Mouse (Mus musculus): ENCODE measurements at regions not wholly inside any gene's neighbourhood (a gene's known extent, or its start where the extent isn't known, plus 50 kb on each side); places are given as distances from the start of the nearest gene placed in this dataset.

- DNase-seq (ENCODE audit: low spot score) (no peak), ATAC-seq (ENCODE audit: insufficient number of reproducible peaks, low FRiP score, low TSS enrichment, low read depth) (no peak)
- H3K27ac ChIP-seq (replicated peaks; ENCODE audit: low read depth, low read length), result no peak overlapping the region
- H3K4me2 ChIP-seq (ENCODE audit: low read depth, severe bottlenecking), result no peak overlapping the region
- no peaks in the 10 kb centered on the region for H3K4me1 ChIP-seq (ENCODE audit: control insufficient read depth, insufficient read depth, low read length)
- H3K9me3 ChIP-seq (ENCODE audit: control insufficient read depth, low read length), result no peaks in the 10 kb centered on the region
- H3K36me3 ChIP-seq (ENCODE audit: control insufficient read depth, insufficient read depth, low read length), result no peaks in the 10 kb centered on the region
- no peaks in the 10 kb centered on the region for H3K27me3 ChIP-seq (ENCODE audit: control insufficient read depth, insufficient read depth, low read length)
- H3K4me3 ChIP-seq (ENCODE audit: low read depth, low read length), result no peak overlapping the region
- WGBS, result 88% methylated on average over 9 of the region's 9 CpGs
- no peak overlapping the region for H3K9ac ChIP-seq (ENCODE audit: low read length)
Measured at GRCm38 (mm10) chr9:118204456-118204855, 54.5 kb upstream of the Cmc1 start.

GRCm38 (mm10) chr9:118206483-118206882, 56.5 kb upstream of the Cmc1 start:
- H3K4me3 ChIP-seq (ENCODE audit: low read depth, low read length), result no peak overlapping the region
- WGBS, result 86% methylated on average over 7 of the region's 7 CpGs
- no peak overlapping the region for H3K9ac ChIP-seq (ENCODE audit: low read length)
- no peak for ATAC-seq (ENCODE audit: insufficient number of reproducible peaks, low FRiP score, low TSS enrichment, low read depth)
- no peaks in the 10 kb centered on the region for H3K36me3 ChIP-seq (ENCODE audit: control insufficient read depth, insufficient read depth, low read length)
- no peaks in the 10 kb centered on the region for H3K9me3 ChIP-seq (ENCODE audit: control insufficient read depth, low read length)
- H3K4me1 ChIP-seq (ENCODE audit: control insufficient read depth, insufficient read depth, low read length), result no peaks in the 10 kb centered on the region
- H3K27me3 ChIP-seq (ENCODE audit: control insufficient read depth, insufficient read depth, low read length), result no peaks in the 10 kb centered on the region
- no peak for DNase-seq (ENCODE audit: low spot score)
- no peak overlapping the region for H3K27ac ChIP-seq (replicated peaks; ENCODE audit: low read depth, low read length)
- no peak overlapping the region for H3K4me2 ChIP-seq (ENCODE audit: low read depth, severe bottlenecking)

- no peak for DNase-seq (ENCODE audit: low spot score)
- 94% methylated on average over 5 of the region's 5 CpGs for WGBS
- Histone ChIP-seq H3K27me3 (ENCODE audit: control insufficient read depth, insufficient read depth, low read length) (no peaks in the 10 kb centered on the region), H3K4me2 (ENCODE audit: low read depth, severe bottlenecking) (no peak overlapping the region), H3K9ac (ENCODE audit: low read length) (no peak overlapping the region), H3K4me3 (ENCODE audit: low read depth, low read length) (no peak overlapping the region), H3K36me3 (ENCODE audit: control insufficient read depth, insufficient read depth, low read length) (no peaks in the 10 kb centered on the region), H3K27ac (replicated peaks; ENCODE audit: low read depth, low read length) (no peak overlapping the region), H3K4me1 (ENCODE audit: control insufficient read depth, insufficient read depth, low read length) (no peaks in the 10 kb centered on the region), H3K9me3 (ENCODE audit: control insufficient read depth, low read length) (no peaks in the 10 kb centered on the region)
- no peak for ATAC-seq (ENCODE audit: insufficient number of reproducible peaks, low FRiP score, low TSS enrichment, low read depth)
Measured at GRCm38 (mm10) chr9:118219696-118220095, 69.7 kb upstream of the Cmc1 start.

GRCm38 (mm10) chr9:118221186-118221585, 71.2 kb upstream of the Cmc1 start:
- DNase-seq (ENCODE audit: low spot score) (no peak), ATAC-seq (ENCODE audit: insufficient number of reproducible peaks, low FRiP score, low TSS enrichment, low read depth) (no peak)
- WGBS, result 88% methylated on average over 14 of the region's 14 CpGs
- no peak overlapping the region for H3K4me3 ChIP-seq (ENCODE audit: low read depth, low read length)
- H3K4me1 ChIP-seq (ENCODE audit: control insufficient read depth, insufficient read depth, low read length), result no peaks in the 10 kb centered on the region
- H3K9ac ChIP-seq (ENCODE audit: low read length), result no peak overlapping the region
- no peaks in the 10 kb centered on the region for H3K36me3 ChIP-seq (ENCODE audit: control insufficient read depth, insufficient read depth, low read length)
- no peaks in the 10 kb centered on the region for H3K9me3 ChIP-seq (ENCODE audit: control insufficient read depth, low read length)
- H3K4me2 ChIP-seq (ENCODE audit: low read depth, severe bottlenecking), result no peak overlapping the region
- H3K27ac ChIP-seq (replicated peaks; ENCODE audit: low read depth, low read length), result no peak overlapping the region
- H3K27me3 ChIP-seq (ENCODE audit: control insufficient read depth, insufficient read depth, low read length), result no peaks in the 10 kb centered on the region

- no peaks in the 10 kb centered on the region for H3K36me3 ChIP-seq (ENCODE audit: control insufficient read depth, insufficient read depth, low read length)
- ATAC-seq (ENCODE audit: insufficient number of reproducible peaks, low FRiP score, low TSS enrichment, low read depth) (no peak), DNase-seq (ENCODE audit: low spot score) (no peak)
- no peak overlapping the region for H3K4me2 ChIP-seq (ENCODE audit: low read depth, severe bottlenecking)
- no peaks in the 10 kb centered on the region for H3K4me1 ChIP-seq (ENCODE audit: control insufficient read depth, insufficient read depth, low read length)
- H3K9ac ChIP-seq (ENCODE audit: low read length), result no peak overlapping the region
- H3K9me3 ChIP-seq (ENCODE audit: control insufficient read depth, low read length), result no peaks in the 10 kb centered on the region
- no peak overlapping the region for H3K4me3 ChIP-seq (ENCODE audit: low read depth, low read length)
- H3K27ac ChIP-seq (replicated peaks; ENCODE audit: low read depth, low read length), result no peak overlapping the region
- 69% methylated on average over 23 of the region's 23 CpGs for WGBS
- H3K27me3 ChIP-seq (ENCODE audit: control insufficient read depth, insufficient read depth, low read length), result no peaks in the 10 kb centered on the region
Measured at GRCm38 (mm10) chr9:118227401-118228061, 77.6 kb upstream of the Cmc1 start.

- H3K27ac ChIP-seq (replicated peaks; ENCODE audit: low read depth, low read length), result no peak overlapping the region
- DNase-seq (ENCODE audit: low spot score), result no peak
- ATAC-seq (ENCODE audit: insufficient number of reproducible peaks, low FRiP score, low TSS enrichment, low read depth), result no peak
Measured at GRCm38 (mm10) chr9:118228691-118229427, 78.9 kb upstream of the Cmc1 start.

GRCm38 (mm10) chr9:118240711-118241110, 90.7 kb upstream of the Cmc1 start:
- Histone ChIP-seq H3K4me3 (ENCODE audit: low read depth, low read length) (no peak overlapping the region), H3K4me2 (ENCODE audit: low read depth, severe bottlenecking) (no peak overlapping the region), H3K4me1 (ENCODE audit: control insufficient read depth, insufficient read depth, low read length) (no peaks in the 10 kb centered on the region), H3K36me3 (ENCODE audit: control insufficient read depth, insufficient read depth, low read length) (no peaks in the 10 kb centered on the region), H3K27ac (replicated peaks; ENCODE audit: low read depth, low read length) (no peak overlapping the region), H3K27me3 (ENCODE audit: control insufficient read depth, insufficient read depth, low read length) (no peaks in the 10 kb centered on the region), H3K9me3 (ENCODE audit: control insufficient read depth, low read length) (no peaks in the 10 kb centered on the region), H3K9ac (ENCODE audit: low read length) (no peak overlapping the region)
- WGBS, result 70% methylated on average over 4 of the region's 4 CpGs
- DNase-seq (ENCODE audit: low spot score) (no peak), ATAC-seq (ENCODE audit: insufficient number of reproducible peaks, low FRiP score, low TSS enrichment, low read depth) (no peak)

More at GRCm38 (mm10) chr9:118228691-118229427, 78.9 kb upstream of the Cmc1 start:
- Histone ChIP-seq H3K27me3 (ENCODE audit: control insufficient read depth, insufficient read depth, low read length) (no peaks in the 10 kb centered on the region), H3K4me2 (ENCODE audit: low read depth, severe bottlenecking) (no peak overlapping the region), H3K9ac (ENCODE audit: low read length) (no peak overlapping the region), H3K36me3 (ENCODE audit: control insufficient read depth, insufficient read depth, low read length) (no peaks in the 10 kb centered on the region), H3K4me3 (ENCODE audit: low read depth, low read length) (no peak overlapping the region), H3K9me3 (ENCODE audit: control insufficient read depth, low read length) (no peaks in the 10 kb centered on the region), H3K4me1 (ENCODE audit: control insufficient read depth, insufficient read depth, low read length) (no peaks in the 10 kb centered on the region)
- WGBS, result 75% methylated on average over 19 of the region's 19 CpGs

GRCm38 (mm10) chr9:118246820-118247628, 97.0 kb upstream of the Cmc1 start:
- WGBS, result 48% methylated on average over 15 of the region's 15 CpGs
- no peak for DNase-seq (ENCODE audit: low spot score)
- H3K27me3 ChIP-seq (ENCODE audit: control insufficient read depth, insufficient read depth, low read length), result no peaks in the 10 kb centered on the region
- no peaks in the 10 kb centered on the region for H3K36me3 ChIP-seq (ENCODE audit: control insufficient read depth, insufficient read depth, low read length)
- H3K4me1 ChIP-seq (ENCODE audit: control insufficient read depth, insufficient read depth, low read length), result no peaks in the 10 kb centered on the region
- no peak overlapping the region for H3K4me2 ChIP-seq (ENCODE audit: low read depth, severe bottlenecking)
- no peak overlapping the region for H3K9ac ChIP-seq (ENCODE audit: low read length)
- no peak for ATAC-seq (ENCODE audit: insufficient number of reproducible peaks, low FRiP score, low TSS enrichment, low read depth)
- no peaks in the 10 kb centered on the region for H3K9me3 ChIP-seq (ENCODE audit: control insufficient read depth, low read length)
- H3K4me3 ChIP-seq (ENCODE audit: low read depth, low read length), result no peak overlapping the region
- no peak overlapping the region for H3K27ac ChIP-seq (replicated peaks; ENCODE audit: low read depth, low read length)

All from limb, embryonic 11.5 days (tissue).